Mouse (Mus musculus) lung, embryonic 15.5 days (tissue): ENCODE results near the gene Fryl. TPM values are rescaled to one million over a fixed set of nuclear protein-coding genes. Genes with fewer than 3 reads are reported as not detected.

Source experiments
- ATAC-seq: fragments of 200-750 bp; cut with Nextera tagmentation; 2 replicates; pipeline ENCODE4 v1.8.0; 2017; ENCODE audit warnings: moderate number of reproducible peaks, borderline replicate concordance; ENCODE audit not compliant: low FRiP score, low TSS enrichment; ENCODE audit errors: extremely low read depth
- H3K27ac ChIP-seq: fragments of 300-500 bp; sonication (generic); 2 replicates; pipeline ENCODE4 v1.5.1; 2015; ENCODE audit warnings: moderate library complexity, mild to moderate bottlenecking, inconsistent platforms
- H3K27me3 ChIP-seq: fragments of 300-500 bp; sonication (generic); 2 replicates; pipeline ENCODE4 v1.6.1; 2015; ENCODE audit warnings: inconsistent platforms
- H3K36me3 ChIP-seq: fragments of 300-500 bp; sonication (generic); 2 replicates; pipeline ENCODE4 v1.6.1; 2015; ENCODE audit warnings: inconsistent platforms
- H3K4me1 ChIP-seq: fragments of 300-500 bp; sonication (generic); 2 replicates; pipeline ENCODE4 v1.6.1; 2015; ENCODE audit warnings: inconsistent platforms
- H3K4me2 ChIP-seq: fragments of 300-500 bp; sonication (generic); 2 replicates; pipeline ENCODE4 v1.6.1; 2015; ENCODE audit warnings: inconsistent platforms, mild to moderate bottlenecking, moderate library complexity
- H3K4me3 ChIP-seq: fragments of 300-500 bp; sonication (generic); 2 replicates; pipeline ENCODE4 v1.5.1; 2015; ENCODE audit warnings: mild to moderate bottlenecking, inconsistent platforms
- H3K9ac ChIP-seq: fragments of 300-500 bp; sonication (generic); 2 replicates; pipeline ENCODE4 v1.6.1; 2015; ENCODE audit warnings: inconsistent platforms
- H3K9me3 ChIP-seq: fragments of 300-500 bp; sonication (generic); 2 replicates; pipeline ENCODE4 v1.6.1; 2016; ENCODE audit warnings: inconsistent platforms
- WGBS: fragments of 180-500 bp; shearing (Covaris S2); methylation state at CpG from one replicate; pipeline ENCODE4 v1.1.7; 2015; 5-methylcytosine and 5-hydroxymethylcytosine counted together
- polyA plus RNA-seq: library from polyadenylated mRNA; unstranded; fragments of >200 nt; fragmentation: Nextera tagmentation; extraction: Ambion mirVana; gene quantifications from 2 replicates; pipeline ENCODE4 v1.2.1, GENCODE M21; 2015

Gene Fryl
- polyA plus RNA-seq, 1 experiment from 2014 or later: 24.5 TPM

- ATAC-seq: no peak
- 35% methylated on average over 6 of the region's 6 CpGs for WGBS
- Histone ChIP-seq H3K27ac (no peak overlapping the region), H3K4me2 (no peak overlapping the region), H3K4me3 (no peak overlapping the region), H3K27me3 (no peaks in the 10 kb centered on the region), H3K9ac (no peak overlapping the region), H3K9me3 (no peaks in the 10 kb centered on the region), H3K4me1 (no peaks in the 10 kb centered on the region), H3K36me3 (peaks cover 39% of the 10 kb centered on the region)
Measured at GRCm38 (mm10) chr5:73066946-73067345, 189.5 kb downstream of the Fryl start.

GRCm38 (mm10) chr5:73063768-73064669 lies 192.4 kb downstream of the Fryl start:
- ATAC-seq: no peak
- Histone ChIP-seq H3K9ac (no peak overlapping the region), H3K4me2 (no peak overlapping the region), H3K9me3 (no peaks in the 10 kb centered on the region), H3K4me1 (no peaks in the 10 kb centered on the region), H3K27ac (no peak overlapping the region), H3K4me3 (no peak overlapping the region), H3K27me3 (no peaks in the 10 kb centered on the region), H3K36me3 (peaks cover 26% of the 10 kb centered on the region)
- 51% methylated on average over 13 of the region's 13 CpGs for WGBS

DNA sequence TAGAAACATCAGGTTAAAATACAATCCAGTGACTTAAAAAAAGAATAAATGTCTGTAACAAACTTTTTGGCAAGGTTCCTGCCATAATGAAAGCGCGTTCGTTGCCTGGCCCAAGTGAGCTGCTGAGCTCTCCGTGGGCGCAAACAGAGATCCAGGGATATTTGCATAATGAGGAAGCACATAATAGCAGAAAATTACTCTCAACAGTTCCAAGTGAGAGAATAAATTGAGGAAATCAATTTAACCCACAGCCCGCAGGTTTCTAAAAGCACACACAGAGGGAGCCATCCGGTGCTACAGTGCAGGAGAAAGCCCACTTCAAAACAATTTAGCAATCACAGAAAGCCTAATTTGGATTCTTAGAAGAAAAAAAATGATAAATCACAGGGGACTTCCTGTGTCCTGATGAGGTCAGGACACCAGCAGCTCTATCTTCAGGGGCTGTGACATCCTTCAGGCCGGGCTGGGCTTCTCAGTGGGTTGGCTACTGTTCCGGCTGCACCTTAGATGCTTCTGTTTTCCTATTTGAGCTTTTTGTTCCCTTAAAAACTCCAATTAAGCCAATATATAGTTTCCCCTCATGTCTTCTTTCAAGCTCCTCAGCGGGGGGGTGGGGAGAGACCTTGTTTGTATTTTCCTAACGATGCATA lies 194.8 kb downstream of the Fryl start:
- Histone ChIP-seq H3K4me1 (no peaks in the 10 kb centered on the region), H3K36me3 (peaks cover 20% of the 10 kb centered on the region), H3K27me3 (no peaks in the 10 kb centered on the region), H3K4me3 (no peak overlapping the region), H3K27ac (no peak overlapping the region), H3K4me2 (no peak overlapping the region), H3K9me3 (no peaks in the 10 kb centered on the region), H3K9ac (no peak overlapping the region)
- 81% methylated on average over 11 of the region's 11 CpGs for WGBS
- no peak for ATAC-seq

- no peak for ATAC-seq
- no peaks in the 10 kb centered on the region for H3K9me3 ChIP-seq
- no peak overlapping the region for H3K4me2 ChIP-seq
- no peak overlapping the region for H3K4me3 ChIP-seq
- H3K27me3 ChIP-seq: no peaks in the 10 kb centered on the region
- no peaks in the 10 kb centered on the region for H3K4me1 ChIP-seq
- WGBS: 74% methylated on average over 5 of the region's 5 CpGs
- no peak overlapping the region for H3K27ac ChIP-seq
- peaks cover 44% of the 10 kb centered on the region for H3K36me3 ChIP-seq
- H3K9ac ChIP-seq: no peak overlapping the region
Measured at GRCm38 (mm10) chr5:73056937-73057336, 199.5 kb downstream of the Fryl start.

DNA sequence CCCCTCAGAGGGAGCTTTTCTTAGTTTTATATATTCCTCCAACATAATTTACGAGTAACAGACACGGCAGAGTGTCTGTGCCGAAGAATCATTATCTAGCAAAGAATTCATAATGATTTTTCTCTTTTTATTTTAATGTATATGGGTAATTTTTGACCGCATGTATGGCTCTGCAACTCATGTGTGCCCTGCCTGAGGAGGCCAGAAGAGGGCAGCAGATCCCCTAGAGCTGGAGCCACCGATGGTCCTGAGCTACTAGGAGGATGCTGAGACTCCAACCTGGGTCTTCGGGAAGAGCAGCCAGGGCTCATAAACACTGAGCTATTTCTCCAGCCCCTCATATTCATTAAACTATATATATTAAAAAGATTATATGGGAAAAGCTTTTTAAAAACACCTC lies 200.0 kb downstream of the Fryl start:
- Histone ChIP-seq H3K9ac (no peak overlapping the region), H3K9me3 (no peaks in the 10 kb centered on the region), H3K4me1 (no peaks in the 10 kb centered on the region), H3K36me3 (peaks cover 49% of the 10 kb centered on the region), H3K27me3 (no peaks in the 10 kb centered on the region), H3K27ac (no peak overlapping the region), H3K4me3 (no peak overlapping the region), H3K4me2 (no peak overlapping the region)
- ATAC-seq: no peak
- WGBS: 91% methylated on average over 6 of the region's 6 CpGs

DNA sequence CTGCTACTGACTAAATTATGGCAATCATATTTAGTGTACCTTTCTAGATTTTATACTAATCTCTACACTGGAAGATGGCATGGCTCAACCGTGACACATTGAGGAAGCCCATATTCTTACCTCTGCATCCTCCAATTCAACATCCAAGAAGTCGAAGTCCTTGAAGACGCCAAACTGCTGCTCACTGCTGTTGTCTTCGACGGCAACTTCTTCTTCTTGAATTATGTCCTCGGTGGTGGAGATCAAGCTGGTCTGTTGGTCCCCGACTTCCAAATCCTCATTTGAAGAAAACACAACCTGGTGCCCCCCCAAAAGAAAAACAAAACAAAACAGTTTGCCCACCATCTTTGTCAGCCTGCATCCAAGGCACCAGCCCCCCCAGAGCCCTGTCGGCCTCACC lies 202.5 kb downstream of the Fryl start:
- Histone ChIP-seq H3K27ac (no peak overlapping the region), H3K4me3 (no peak overlapping the region), H3K36me3 (peaks cover 69% of the 10 kb centered on the region), H3K4me1 (no peaks in the 10 kb centered on the region), H3K9ac (no peak overlapping the region), H3K27me3 (no peaks in the 10 kb centered on the region), H3K9me3 (no peaks in the 10 kb centered on the region), H3K4me2 (no peak overlapping the region)
- 94% methylated on average over 8 of the region's 8 CpGs for WGBS
- ATAC-seq: no peak

DNA sequence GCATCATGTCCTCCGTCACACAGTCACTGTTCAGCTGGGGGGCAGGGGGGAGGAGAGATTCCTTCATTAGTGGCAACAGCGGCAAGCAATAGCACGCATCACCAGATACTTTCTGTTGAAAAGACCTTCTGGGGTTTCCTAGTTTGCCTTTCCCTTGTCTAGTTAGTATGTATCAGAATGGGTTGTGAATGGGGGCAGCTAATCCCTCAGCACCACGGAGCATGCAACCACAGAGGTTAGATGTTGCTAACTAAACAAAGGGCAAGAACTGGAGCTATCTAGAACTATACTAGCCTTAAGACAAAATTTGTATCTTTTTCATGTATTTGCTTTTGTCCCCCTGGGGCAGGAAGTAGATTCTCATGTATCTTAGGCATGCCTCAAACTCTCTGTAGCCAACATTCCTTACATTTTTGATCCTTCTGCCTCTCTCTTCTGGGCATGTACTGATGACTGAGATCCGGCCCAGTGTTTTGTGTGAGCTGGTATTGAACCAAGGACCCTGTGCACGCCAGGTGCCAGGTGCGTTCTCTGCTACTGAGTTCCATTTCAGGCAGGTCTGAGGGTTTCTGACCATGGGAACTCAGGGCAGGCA lies 208.7 kb downstream of the Fryl start:
- Histone ChIP-seq H3K9me3 (no peaks in the 10 kb centered on the region), H3K27me3 (no peaks in the 10 kb centered on the region)
- WGBS: 72% methylated on average over 7 of the region's 7 CpGs

DNA sequence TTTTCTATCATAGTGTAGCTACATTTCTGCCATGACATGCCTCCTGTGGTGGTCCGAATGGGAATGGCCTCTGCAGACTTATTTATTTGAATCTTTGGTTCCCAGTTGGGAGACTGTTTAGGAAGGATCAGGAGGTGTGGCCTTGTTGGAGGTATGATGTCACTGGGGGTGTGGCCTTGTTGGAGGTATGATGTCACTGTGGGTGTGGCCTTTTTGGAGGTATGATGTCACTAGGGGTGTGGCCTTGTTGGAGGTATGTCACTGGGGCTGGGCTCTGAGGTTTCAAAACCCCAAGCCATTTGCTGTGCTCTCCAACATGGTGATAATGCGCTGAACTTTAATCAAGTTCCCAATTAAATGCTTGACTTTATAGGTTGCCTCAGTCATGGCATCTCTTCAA lies 212.4 kb downstream of the Fryl start:
- H3K4me3 ChIP-seq: no peak overlapping the region
- peaks cover 50% of the 10 kb centered on the region for H3K36me3 ChIP-seq
- no peak for ATAC-seq
- no peaks in the 10 kb centered on the region for H3K4me1 ChIP-seq
- H3K27me3 ChIP-seq: no peaks in the 10 kb centered on the region
- 95% methylated on average over 2 of the region's 2 CpGs for WGBS
- H3K4me2 ChIP-seq: no peak overlapping the region
- H3K9ac ChIP-seq: no peak overlapping the region
- H3K27ac ChIP-seq: no peak overlapping the region
- H3K9me3 ChIP-seq: no peaks in the 10 kb centered on the region

More for the DNA sequence above, 208.7 kb downstream of the Fryl start:
- Histone ChIP-seq H3K9ac (no peak overlapping the region), H3K4me1 (no peaks in the 10 kb centered on the region), H3K36me3 (peaks cover 71% of the 10 kb centered on the region), H3K4me3 (no peak overlapping the region), H3K27ac (no peak overlapping the region), H3K4me2 (no peak overlapping the region)
- no peak for ATAC-seq

GRCm38 (mm10) chr5:73032481-73032880 lies 223.9 kb downstream of the Fryl start:
- WGBS: 76% methylated on average over 11 of the region's 11 CpGs
- no peak overlapping the region for H3K4me3 ChIP-seq
- H3K9me3 ChIP-seq: no peaks in the 10 kb centered on the region
- no peak overlapping the region for H3K4me2 ChIP-seq
- H3K27ac ChIP-seq: no peak overlapping the region
- H3K27me3 ChIP-seq: no peaks in the 10 kb centered on the region
- peaks cover 34% of the 10 kb centered on the region for H3K36me3 ChIP-seq
- no peaks in the 10 kb centered on the region for H3K4me1 ChIP-seq
- no peak overlapping the region for H3K9ac ChIP-seq
- ATAC-seq: no peak

- H3K9ac ChIP-seq: no peak overlapping the region
- H3K9me3 ChIP-seq: no peaks in the 10 kb centered on the region
- H3K4me2 ChIP-seq: no peak overlapping the region
- H3K4me3 ChIP-seq: no peak overlapping the region
- H3K27me3 ChIP-seq: no peaks in the 10 kb centered on the region
- WGBS: 50% methylated on average over 13 of the region's 13 CpGs
- ATAC-seq: peak; percentile 59; the same call in 1 of the 2 replicates
- H3K27ac ChIP-seq: no peak overlapping the region
- peaks cover 34% of the 10 kb centered on the region for H3K36me3 ChIP-seq
- H3K4me1 ChIP-seq: no peaks in the 10 kb centered on the region
Measured at GRCm38 (mm10) chr5:73028646-73029045, 227.8 kb downstream of the Fryl start.

- H3K9ac ChIP-seq: no peak overlapping the region
- no peaks in the 10 kb centered on the region for H3K4me1 ChIP-seq
- H3K4me2 ChIP-seq: no peak overlapping the region
- ATAC-seq: no peak
- no peaks in the 10 kb centered on the region for H3K27me3 ChIP-seq
- H3K4me3 ChIP-seq: no peak overlapping the region
- 87% methylated on average over 13 of the region's 13 CpGs for WGBS
- no peak overlapping the region for H3K27ac ChIP-seq
- no peaks in the 10 kb centered on the region for H3K9me3 ChIP-seq
- peaks cover 17% of the 10 kb centered on the region; the same call in 1 of the 2 replicates for H3K36me3 ChIP-seq
Measured at GRCm38 (mm10) chr5:73023801-73024200, 232.6 kb downstream of the Fryl start.

DNA sequence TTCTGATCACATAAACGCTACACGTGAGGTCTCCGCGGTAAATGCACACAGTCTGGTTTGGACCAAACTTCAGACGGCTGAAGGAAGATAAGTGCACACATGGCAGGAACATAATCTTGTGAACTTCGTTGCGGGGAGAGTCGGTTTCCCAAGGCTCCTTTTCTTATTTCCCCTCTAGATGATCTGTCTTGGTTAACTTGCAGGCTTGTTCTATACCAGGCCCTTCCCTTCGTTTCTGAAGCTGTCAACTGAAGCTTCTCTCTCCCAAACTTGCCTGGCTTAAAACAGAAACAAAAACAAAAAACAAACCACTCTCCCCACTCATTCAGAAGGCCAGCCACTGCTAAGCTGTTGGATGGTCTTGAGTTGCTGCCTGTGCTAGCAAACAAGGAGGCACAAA lies 241.7 kb downstream of the Fryl start:
- H3K4me3 ChIP-seq: no peak overlapping the region
- ATAC-seq: no peak
- H3K4me1 ChIP-seq: peaks cover 9% of the 10 kb centered on the region
- no peak overlapping the region for H3K9ac ChIP-seq
- no peak overlapping the region for H3K4me2 ChIP-seq
- WGBS: 46% methylated on average over 9 of the region's 9 CpGs
- H3K36me3 ChIP-seq: no peaks in the 10 kb centered on the region
- H3K27ac ChIP-seq: no peak overlapping the region
- H3K9me3 ChIP-seq: no peaks in the 10 kb centered on the region
- peaks cover 21% of the 10 kb centered on the region for H3K27me3 ChIP-seq
